Mouse (Mus musculus) spleen, adult 18-20 months (tissue): Measurements from ENCODE around the gene Rasal3.

Experiments
- DNase-seq, 2 experiments: peaks; one replicate each; pipeline ENCODE4 v3.0.0; 2022; ENCODE audit warnings: mixed read lengths in 2 of 2

Rasal3 gene

DNA sequence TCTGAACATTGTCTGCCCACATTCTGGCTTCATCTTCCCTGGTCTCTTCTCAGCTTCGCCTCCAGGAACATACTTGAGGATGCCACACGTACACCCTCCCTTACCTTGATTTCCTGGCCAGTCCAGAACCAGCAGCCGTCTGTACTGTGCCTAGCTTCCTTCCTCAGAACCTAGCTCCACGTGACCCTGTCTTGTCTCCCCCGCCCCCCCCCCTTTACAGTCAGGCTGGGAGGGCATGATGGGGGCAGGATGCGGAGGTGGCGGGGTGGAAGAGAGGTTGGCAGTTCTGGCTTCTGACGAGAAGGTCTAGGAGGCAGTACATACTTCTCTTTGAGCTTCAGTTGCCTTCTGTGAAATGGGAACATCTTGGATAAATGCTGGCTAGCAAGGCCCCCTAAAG lies at the start of gene Rasal3:
Rasal3 (minus strand) TSS at position 167 of the 400 bp plus-strand sequence.
- DNase-seq, result peak; percentile 45 to 60

DNA sequence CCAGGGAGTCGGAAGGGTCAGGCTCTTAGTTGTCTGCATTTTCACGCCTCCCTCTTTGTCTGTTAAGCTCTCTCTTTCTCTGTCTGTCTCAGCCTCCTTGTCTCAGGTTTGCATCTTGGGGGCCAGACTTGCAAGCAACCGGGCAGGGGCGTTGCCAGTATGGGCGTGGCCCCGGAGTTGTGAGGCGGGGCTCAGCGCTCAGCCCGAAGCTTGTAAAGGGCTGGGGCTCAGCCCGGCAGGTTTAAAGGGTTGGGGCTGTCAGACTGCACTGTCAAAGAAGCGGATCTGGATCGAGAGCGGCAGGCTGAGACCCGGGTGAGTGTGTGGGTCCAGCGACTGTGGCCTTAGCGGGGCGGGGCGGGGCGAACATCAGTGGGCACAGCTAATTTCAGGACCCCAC lies 49.1 kb upstream of the Rasal3 start, which contains the start of gene Cyp4f39:
Cyp4f39 (plus strand) TSS at position 242 of the 400 bp plus-strand sequence.
- no peak for DNase-seq

DNA sequence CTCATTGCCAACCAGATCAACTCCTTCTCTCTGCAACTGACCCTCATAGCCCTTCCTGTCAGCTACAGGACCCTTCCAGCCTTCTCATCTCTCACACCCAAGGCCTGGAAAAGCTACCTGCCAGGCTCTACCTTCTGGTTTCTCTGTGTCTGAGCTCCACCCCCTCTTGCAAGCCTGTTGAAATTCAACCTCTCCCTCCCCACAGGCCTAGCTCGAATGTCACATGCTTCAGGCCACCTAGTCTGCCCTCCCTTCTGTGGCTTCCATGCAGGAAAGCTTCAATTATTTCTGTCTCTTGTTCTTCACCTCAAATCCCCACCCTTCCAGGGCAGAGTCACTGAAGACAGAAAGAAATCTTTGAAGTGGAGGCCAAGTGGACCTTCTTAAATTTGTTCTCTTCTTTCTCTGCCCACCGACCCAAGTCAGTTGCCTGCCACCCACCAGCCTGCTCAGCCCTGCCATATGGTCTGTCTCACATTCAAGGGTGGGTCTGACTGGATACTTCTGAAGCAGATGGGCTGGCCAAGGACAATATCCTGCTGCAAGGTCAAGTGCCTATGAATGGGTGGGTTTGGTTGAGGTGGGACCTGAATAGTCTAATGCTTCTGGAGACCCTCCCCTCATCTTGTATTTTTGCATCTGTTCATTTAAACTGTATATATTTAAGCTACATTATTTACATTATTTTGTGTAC lies 47.6 kb upstream of the Rasal3 start:
- no peak for DNase-seq

DNA sequence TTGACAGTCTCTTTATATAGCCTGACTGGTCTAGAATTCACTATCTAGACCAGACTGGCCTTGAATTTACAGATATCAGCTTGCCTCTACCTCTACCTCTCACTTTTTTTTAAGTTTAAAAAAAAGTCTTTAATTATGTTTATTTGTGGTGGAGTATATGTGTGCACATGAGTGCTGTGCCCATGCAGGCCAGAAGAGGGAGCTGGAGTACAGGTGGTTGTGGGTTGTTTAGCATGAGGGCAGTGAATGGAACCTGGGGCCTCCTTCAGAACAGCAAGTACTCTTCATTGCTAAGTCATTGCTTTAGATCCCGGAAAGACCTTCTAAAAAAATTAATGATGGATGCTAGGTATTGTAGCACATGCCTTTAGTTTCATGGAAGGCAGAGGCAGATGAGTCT lies 45.7 kb upstream of the Rasal3 start:
- DNase-seq, result no peak

DNA sequence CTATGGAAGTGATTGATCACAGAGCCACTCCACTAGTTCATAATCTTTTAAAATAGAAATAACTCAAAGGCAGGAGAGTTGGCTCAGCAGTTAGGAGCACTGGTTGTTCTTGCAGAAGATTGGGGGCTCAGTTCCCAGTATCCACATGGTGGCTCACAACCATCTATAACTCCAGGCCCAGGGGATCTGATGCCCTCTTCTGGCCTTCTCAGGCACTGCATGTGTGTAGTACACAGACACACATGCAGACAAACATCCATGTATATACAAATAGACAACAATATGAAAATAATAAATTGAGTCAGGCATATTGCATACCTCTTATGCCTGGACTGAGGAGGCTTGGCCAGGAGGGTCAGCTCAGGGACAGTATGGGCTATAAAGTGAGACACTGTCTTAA lies 43.8 kb upstream of the Rasal3 start:
- no peak for DNase-seq

DNA sequence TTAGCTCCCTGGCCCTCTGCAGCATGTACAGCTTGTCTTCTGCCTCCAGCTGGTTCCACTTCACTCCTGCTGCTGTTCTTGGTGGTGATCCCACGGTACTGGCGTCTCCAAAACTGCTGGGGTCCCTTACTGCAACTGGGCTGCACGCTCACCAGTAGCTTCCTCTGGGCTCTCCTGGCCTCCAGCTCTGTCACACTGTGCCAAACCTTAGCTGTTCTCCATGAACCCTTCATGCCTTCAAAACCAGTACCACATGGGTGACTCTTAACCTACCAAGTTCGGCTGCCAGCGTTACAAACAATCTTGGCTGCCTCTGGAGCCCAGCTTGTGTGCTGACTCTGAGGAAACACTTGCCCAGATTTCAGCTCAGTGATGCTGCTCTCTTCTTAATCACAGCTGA lies 41.6 kb upstream of the Rasal3 start:
- DNase-seq, result no peak

DNA sequence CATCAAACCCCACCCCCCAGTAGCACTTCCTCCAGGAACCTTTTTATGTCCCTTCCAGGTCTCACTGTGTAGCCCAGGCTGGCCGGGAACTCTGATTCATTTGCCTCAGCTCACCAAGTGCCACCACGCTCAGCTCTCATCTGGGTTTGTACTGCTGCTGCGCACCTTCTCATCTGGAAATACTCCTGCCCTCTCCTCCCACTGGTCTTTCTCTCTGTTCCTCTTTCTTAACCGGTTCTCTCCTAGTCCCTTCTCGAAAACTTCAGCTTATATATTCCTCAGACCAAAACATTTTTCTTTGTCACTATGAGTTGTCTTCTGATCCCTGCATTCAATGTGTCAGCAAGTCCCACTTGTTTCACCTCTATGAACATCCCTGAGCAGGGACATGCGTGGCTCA lies 39.9 kb upstream of the Rasal3 start:
- DNase-seq, result peak in 1 of 2 experiments; percentile 11

DNA sequence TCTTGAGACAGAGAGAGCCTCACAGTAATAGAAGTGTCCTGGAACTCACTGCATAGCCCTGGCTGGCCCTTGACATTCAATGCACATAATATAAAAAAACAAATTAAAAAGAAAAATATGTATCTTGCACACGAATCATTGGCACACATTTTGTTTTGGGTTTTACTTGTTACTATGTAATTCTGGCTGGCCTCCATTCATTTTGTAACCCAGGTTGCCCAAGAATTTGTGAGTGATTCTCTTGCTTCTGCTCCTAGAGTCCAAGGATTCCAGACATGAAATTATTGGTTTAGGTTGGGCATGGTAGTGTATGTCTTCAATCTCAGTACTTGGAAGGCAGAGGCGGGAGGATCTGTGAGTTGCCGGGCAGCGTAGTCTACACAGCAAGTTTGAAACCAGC lies 33.7 kb upstream of the Rasal3 start:
- DNase-seq, result no peak

DNA sequence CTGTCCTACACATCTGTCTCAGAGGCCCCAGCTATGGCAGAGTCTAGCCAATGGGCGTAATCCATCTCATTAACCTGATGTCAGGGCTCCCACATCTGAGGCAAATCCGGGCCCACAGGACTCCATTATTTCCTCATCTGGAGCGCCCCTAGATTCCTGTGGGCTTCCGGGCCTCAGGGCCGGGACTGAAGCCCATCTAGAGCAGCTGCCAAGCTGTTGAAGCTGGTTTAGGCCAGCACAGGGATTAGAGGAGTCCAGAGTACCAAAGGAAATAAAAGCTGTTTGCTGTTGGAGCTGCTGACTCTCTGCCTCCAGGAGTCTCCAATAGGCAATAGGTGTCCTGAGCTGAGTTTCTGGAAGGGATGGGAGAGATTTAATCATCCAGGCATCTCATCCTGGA lies 31.8 kb upstream of the Rasal3 start:
- DNase-seq, result no peak

DNA sequence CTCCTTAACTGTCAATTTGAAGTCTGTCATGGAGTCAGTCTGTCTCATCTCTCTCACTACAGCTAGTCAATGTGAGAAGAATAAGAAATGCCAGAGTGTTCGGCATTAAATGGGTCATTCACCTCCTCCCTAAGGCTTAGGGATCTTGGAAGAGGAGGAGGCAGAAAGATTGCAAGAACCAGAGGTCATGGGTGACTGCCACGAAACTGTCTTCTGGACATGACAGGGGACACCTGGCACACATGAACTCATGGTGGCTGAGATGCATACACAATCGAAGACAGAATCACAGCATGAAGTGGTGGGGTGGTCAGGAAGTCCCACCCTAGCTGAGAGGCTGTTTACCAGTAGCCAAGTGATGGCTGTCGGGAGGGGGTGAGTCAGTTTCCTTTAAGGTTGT lies 30.9 kb upstream of the Rasal3 start:
- no peak for DNase-seq

DNA sequence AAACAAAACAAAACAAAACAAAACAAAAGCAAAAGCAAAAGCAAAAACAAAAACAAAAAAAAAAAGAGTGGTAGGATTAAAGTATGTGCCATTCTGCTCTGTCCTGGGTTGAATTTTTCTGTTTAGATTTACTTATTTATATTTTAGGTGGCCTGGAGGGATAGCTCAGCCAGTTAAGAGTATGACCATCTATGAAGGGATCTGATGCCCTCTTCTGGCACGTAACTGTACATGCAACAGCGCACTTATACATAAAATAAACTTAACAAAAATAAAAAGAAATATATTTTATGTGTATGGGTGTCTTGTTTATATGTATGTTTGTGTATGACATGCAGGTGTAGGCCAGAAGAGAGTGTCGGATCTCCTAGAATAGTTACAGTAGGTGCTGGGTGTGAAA lies 28.6 kb upstream of the Rasal3 start:
- no peak for DNase-seq

DNA sequence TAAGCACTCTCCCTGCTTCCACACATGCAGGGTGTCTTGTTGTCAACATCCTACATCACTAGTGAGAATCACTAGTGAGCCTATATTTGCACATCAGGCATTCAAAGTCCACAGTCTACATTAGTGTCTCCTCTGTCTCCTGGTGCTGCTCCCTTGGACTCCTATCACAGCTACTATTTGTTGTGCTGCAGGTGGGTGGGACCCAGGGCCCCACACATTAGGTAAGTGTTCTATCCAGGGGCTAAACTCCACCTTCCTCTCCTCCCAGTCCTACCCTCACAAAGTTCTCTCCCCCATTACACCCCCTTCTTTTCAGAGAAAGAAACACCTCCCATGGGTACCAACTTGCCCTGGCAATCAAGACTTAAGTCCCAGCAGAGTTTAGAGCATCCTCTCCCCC lies 23.2 kb upstream of the Rasal3 start:
- no peak for DNase-seq

DNA sequence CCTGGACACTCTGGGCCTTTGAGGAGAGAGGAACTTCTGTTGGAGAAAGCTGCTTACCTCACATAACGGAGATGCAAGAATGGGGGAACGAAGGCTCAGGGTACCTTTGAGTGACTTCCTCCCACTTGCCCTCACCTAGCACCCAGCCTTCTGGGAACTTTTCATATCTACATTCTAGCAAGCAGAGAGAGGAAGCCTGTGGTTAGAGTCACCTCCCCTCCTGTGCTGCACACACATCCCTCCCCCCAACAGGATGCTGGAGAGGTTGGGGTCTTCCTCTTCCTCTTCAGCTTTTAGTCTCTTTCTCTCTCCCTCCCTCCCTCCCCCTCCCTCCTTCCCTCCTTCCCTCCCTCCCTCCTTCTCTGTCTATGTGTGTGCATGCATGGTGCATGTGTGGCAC lies 20.7 kb upstream of the Rasal3 start, which contains the start of gene Pglyrp2:
Pglyrp2 (minus strand) TSS at position 134 of the 400 bp plus-strand sequence.
- DNase-seq, result peak; percentile 43 to 61

DNA sequence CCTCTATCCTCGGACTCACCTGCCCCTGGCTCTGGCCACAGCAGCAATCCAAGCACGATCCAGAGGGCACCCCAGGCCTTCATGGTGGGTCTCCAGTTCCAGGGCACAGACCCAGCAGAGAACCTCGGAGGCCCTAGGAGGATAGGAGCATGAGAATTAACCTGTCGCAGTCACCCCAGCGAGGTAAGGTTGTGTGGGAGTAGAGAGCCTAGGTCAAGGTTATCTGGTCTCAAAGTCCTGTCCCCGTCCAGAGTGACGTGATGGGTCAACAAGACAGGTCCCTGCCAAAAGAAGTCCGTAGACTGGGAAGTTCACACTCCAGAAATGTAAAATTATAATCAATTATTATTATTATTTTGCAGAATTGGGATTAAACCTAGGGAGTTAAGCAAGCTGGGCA lies 17.4 kb upstream of the Rasal3 start:
- no peak for DNase-seq

DNA sequence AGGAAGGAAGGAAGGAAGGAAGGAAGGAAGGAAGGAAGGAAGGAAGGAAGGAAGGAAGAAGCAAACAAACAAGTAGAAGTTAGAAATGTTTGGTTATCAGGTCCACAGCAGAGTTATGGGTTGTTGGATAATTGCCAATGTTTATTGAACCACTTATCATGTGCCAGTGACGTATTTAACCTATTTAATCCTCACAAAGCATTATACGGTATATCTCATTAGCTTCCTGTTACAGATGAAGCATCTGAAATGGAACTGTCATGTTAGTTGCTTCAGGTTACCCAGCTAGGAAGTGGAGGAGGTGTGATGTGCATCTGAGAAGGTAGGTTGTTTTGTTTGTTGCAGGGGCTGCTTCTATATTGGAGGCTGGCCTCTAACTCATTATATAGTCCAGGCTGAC lies 16.6 kb upstream of the Rasal3 start:
- DNase-seq, result no peak

DNA sequence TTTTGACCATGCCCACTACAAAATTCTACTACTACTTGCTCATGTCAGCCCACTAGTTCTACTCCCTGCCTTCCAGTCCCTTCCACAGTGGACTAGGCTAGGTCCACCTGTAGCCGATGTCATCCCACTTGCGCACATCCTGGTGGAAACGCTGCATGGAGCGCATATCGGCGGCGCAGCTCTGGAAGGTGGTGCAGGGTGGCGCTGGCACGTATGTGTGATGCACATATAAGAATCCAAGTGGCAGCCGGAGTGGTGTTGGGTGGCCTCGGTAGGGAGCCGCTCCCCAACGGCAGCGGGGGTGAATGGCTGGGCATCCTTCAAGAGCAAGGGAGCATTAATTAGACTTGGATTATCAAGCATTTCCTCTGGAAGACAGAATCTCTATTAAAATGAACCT lies 13.4 kb upstream of the Rasal3 start:
- DNase-seq, result no peak

DNA sequence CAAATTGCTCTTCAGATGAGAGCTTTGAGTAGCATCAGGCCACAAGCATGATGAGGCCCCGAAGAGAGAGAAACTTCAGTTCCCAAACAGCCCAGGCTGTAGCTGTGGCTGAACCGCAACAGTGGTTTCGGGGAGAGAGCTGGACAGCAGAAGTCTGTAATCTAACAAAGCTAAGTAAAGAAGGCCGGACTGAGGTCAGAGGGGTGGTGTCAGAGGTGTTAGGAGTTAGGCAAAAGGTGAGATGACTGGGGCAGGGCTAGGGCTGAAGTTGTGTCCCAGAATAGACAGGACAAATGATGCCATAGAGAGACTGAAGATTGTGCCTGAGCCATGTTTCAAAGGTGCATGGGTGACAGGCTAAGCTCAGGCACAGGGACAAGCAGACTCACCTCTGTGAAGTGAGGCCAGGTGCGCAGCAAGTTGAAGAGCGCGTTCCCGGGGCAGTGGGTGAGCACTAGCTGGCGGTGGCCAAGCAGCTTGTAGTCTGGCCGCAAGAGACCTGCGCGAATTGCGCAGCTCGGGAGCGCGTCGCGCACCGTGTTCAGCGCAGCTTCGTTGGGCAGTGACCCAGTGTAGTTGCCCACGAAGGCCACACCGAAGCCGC lies 12.1 kb upstream of the Rasal3 start:
- no peak for DNase-seq

DNA sequence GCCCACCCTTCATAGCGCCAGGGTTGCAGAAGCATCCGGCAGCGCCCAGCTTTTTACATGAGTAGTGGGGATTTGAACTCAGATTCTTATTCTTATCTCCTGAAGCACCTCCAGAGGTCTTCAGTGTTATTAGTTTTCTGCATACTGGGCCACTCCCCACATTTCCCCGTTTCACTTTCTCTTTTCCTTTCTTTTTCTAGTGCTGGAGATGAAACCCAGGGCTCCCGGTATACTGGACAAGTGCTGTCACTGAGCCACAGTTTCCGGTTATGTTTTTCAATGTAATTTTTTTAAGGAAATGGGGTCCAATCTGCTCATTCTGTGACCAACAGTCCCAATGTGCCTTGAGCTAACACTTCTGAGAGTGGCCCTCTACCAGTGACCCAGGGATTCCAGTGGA lies 8.5 kb upstream of the Rasal3 start:
- no peak for DNase-seq

DNA sequence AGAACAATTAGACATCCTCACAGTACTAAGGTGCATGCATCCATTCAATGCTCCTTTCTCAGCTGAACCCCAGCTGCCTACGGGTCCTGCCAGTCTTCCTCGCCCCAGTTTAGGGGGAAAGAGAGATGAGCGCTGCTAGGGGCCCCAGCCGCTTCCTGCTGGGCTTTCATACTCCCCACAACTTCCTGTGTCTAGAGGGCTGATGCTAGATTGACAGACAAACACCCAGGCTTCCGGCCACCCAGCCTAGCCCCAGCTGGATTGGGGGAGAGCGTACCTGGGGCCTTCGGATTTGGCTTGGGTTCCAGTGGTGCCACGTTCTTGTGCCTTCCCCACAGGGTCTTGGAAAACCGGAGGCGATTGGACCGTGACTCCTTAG lies 615 bp downstream of the Rasal3 start:
- DNase-seq, result peak; percentile 62 to 66

DNA sequence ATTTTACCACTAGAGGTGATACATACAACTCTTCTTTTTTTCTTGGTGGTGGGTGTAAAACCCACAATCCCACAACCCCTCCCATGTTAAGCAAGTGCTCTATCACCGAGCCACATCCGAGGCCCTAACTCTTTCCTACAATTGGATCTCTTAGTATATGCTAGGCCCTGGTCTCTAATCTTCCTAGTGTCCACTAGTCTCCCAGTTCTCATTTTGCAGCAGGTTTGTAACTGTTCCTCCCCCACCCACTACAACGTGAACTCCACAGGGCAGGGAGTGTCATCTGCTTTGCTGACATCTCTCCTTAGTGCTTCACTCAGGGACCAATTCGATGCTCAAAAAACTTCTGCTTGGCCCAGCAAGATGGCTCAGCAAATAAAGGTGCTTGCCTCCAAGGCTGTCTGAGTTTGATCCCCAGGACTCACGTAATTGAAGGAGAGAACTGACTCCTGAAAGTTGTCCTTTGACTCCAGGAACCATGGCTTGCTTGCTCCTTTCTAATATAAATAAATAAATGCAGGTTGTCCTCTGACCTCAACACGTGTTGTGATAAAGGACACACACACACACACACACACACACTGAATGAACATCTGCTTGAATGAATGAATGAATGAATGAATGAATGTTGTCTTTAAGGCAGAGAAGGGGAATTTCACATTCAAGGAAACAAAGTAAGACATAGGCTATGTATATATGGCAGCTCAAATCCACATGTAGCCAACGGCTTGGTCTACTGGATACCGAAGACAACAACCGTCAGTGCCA lies 1.2 kb downstream of the Rasal3 start:
- no peak for DNase-seq

DNA sequence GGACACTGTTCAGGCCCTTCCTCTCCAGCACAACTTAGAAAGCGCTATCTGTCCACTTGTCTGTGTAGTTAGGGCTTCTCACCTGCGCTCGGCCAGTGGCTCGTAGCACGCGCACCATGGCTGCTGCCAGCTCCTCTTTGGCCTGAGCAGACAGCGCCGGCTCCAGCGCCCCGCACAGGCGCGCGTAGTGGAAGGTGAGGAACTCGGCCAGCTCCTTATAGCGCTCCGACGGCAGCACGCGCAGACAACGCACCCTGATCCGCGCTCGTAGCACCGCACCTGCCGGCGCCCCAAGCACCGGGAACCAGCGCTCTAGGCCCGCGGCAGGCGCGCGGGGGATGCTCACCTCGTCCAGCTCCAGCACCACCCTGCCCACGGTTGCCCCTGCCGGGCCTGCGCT lies 7.1 kb downstream of the Rasal3 start:
- DNase-seq, result no peak

DNA sequence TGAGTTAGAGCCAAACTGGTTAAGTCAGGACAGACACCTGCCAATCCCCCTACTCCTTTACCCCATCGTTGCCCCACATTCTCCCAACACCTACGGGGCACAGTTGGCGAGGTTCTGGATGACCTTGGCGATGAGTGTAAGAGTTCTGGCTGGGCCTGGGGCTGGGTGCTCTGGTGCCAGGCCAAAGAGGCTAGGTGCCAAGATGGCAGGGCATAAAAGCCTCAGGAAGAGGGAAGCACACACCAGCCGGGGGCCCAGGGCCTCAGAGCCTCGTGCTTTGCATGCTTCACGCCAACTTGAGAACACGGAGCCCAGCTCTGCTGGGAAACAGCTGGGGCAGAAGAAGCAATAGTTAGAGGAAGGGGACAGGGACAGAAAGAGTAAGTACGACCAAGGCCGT lies 9.4 kb downstream of the Rasal3 start:
- DNase-seq, result no peak

DNA sequence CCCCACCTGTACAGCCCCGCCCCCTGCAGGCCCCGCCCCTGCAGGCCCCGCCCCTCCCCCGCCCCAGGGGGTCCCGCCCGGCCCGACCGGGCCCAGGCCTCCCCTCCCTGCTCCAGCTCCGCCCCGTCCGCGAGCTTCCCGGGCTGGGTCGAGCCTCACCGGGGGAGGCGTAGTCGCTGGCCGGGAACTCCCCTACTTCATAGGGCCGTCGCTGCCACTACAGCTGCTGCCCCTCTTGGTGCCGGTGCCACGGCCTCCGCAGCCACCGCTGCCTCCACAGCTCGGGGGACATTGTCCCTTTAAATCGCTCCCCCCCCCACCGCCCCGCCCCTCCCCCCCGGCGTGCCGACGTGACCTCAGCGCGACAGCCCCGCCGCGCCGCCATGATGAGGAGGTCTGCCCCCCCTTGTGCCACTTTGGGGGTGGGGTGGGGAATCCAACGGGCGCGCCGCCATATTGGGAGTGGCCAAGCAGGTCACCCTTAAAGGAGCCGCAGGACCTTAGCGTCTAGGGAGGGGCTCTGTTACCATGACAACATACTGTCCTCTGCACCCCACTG lies 14.2 kb downstream of the Rasal3 start, which contains the start of gene Wiz:
Wiz (minus strand) TSS at position 339 of the 559 bp plus-strand sequence.
- DNase-seq, result peak; percentile 88 to 90
